Mouse (Mus musculus): ENCODE measurements at regions not wholly inside any gene's neighbourhood (a gene's known extent, or its start where the extent isn't known, plus 50 kb on each side); places are given as distances from the start of the nearest gene placed in this dataset.

DNA sequence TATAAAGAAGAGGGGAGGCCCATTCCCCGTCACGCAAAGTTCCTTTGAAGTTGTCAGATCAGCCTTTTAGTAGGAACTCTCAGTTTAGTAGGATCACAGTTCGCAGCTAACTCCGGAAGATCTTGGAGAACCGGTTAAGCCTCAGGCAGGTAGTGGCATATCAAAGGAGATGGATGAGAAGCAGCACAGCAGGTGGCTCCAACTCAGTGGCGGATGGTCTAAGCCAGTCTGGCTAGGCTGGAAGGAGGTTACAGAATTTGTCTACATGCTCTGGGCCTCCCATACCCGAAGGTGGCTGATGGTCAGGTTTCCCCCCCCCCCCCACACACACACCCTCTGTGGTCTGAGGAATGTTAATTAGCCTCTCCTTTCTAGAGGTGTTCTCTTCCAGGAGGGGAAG lies 88.5 kb downstream of the Tmem17 start:
- H3K4me2 ChIP-seq (replicated peaks) = no peak overlapping the region
- no peaks in the 10 kb centered on the region for H3K9me3 ChIP-seq
- H3K27ac ChIP-seq (replicated peaks) = no peak overlapping the region
- no peaks in the 10 kb centered on the region for H3K36me3 ChIP-seq
- WGBS = 64% methylated on average over 7 of the region's 7 CpGs
- H3K9ac ChIP-seq (replicated peaks) = no peak overlapping the region
- no peak overlapping the region for H3K4me3 ChIP-seq
- H3K27me3 ChIP-seq = no peaks in the 10 kb centered on the region
- ATAC-seq (replicated peaks) = no peak
- H3K4me1 ChIP-seq = peaks cover 5% of the 10 kb centered on the region; the same call in 1 of the 2 replicates

DNA sequence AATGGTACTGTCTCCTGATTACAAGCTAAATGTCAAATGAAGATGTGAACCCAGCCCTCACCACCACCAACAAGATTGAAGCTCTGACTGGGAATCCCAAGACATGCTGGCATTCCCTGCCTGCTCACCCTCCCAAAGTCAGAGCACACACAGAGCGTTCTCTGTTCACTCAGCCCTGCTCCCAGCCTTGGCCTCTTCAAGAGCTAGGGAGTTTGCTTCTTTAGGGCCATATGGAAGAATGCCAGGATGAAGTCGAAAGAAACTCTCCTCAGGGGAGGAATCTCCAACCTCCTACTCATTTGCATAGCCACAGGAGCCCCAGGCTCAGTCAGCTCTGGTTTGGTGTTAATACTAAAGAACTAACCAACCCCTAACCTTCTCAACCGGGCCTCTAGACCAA lies 90.1 kb downstream of the Tmem17 start:
- ATAC-seq (replicated peaks) = no peak

DNA sequence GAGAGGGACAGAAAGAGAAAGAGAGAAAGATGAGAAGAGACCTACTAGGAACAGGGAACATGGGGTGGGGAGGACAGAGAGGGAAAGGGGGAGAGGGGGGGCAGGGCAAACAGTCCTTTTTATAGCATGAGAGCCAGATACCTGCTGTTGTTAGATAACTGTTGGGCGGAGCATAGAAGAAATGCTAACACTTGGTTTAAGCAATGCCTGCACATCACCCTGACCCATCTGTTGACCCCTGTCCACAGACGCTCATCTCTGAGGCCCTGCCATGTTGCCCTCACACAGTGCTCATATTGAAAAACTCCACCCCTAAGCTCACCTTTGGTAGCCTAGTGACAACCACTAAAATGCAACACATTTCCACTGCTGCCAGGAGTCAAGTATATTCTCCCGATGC lies 90.7 kb downstream of the Tmem17 start:
- H3K27me3 ChIP-seq = no peaks in the 10 kb centered on the region
- H3K4me1 ChIP-seq = peaks cover 5% of the 10 kb centered on the region; the same call in 1 of the 2 replicates
- no peaks in the 10 kb centered on the region for H3K36me3 ChIP-seq
- H3K9me3 ChIP-seq = no peaks in the 10 kb centered on the region
- no peak overlapping the region for H3K4me3 ChIP-seq
- no peak for ATAC-seq (replicated peaks)
- H3K27ac ChIP-seq (replicated peaks) = no peak overlapping the region
- H3K9ac ChIP-seq (replicated peaks) = no peak overlapping the region
- no peak overlapping the region for H3K4me2 ChIP-seq (replicated peaks)
- WGBS = 91% methylated on average over 3 of the region's 3 CpGs

More for the DNA sequence above, 90.1 kb downstream of the Tmem17 start:
- no peak overlapping the region for H3K4me3 ChIP-seq
- H3K4me2 ChIP-seq (replicated peaks) = no peak overlapping the region
- no peaks in the 10 kb centered on the region for H3K36me3 ChIP-seq
- peaks cover 5% of the 10 kb centered on the region; the same call in 1 of the 2 replicates for H3K4me1 ChIP-seq
- WGBS = 20% methylated on average over 3 of the region's 3 CpGs
- no peaks in the 10 kb centered on the region for H3K9me3 ChIP-seq
- H3K9ac ChIP-seq (replicated peaks) = no peak overlapping the region
- no peak overlapping the region for H3K27ac ChIP-seq (replicated peaks)
- H3K27me3 ChIP-seq = no peaks in the 10 kb centered on the region

DNA sequence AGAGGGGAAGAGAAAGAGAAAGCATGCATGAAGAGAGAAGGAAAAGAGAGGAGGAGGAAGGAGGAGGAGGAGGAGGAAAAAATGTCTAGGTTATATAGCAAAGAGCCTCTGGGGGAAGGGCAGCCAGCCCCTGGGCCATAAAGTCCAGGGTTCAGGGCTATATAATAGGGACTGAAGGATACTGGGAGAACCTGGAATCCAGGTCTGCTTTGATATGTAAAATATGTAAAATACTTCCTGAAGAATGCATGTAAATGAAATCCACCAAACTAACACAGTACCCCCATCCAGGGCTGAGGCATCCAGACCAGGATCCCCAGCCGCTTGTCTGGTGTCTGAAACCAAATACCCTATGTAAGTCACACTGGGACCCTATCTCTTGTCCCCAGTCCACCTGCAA lies 91.5 kb downstream of the Tmem17 start:
- 88% methylated on average over 1 of the region's 1 CpGs for WGBS
- H3K27me3 ChIP-seq = no peaks in the 10 kb centered on the region
- no peak for ATAC-seq (replicated peaks)

DNA sequence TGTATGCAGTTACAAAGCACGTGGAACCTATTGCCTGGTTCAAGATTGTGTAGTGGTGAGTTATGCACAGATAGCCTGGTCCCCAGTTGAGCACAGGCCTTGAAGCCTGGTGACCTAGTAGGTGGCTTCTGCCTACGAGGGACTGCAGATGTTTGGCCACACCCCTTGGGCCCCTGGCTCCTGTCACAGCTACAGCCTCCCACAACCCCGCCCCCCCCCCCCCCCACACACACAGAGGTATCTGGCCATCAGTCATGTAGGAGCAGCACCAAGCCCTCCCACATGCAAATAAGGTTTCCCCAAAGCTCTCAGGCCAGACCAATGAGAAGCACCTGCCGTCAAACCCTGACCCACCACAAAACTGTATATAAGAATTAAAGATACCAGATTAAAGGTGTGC lies 94.5 kb downstream of the Tmem17 start:
- no peaks in the 10 kb centered on the region for H3K27me3 ChIP-seq
- H3K9me3 ChIP-seq = no peaks in the 10 kb centered on the region
- no peaks in the 10 kb centered on the region for H3K36me3 ChIP-seq
- H3K9ac ChIP-seq (replicated peaks) = no peak overlapping the region
- ATAC-seq (replicated peaks) = no peak
- 55% methylated on average over 4 of the region's 4 CpGs for WGBS
- H3K4me3 ChIP-seq = no peak overlapping the region
- no peak overlapping the region for H3K27ac ChIP-seq (replicated peaks)
- H3K4me2 ChIP-seq (replicated peaks) = no peak overlapping the region
- peaks cover 5% of the 10 kb centered on the region; the same call in 1 of the 2 replicates for H3K4me1 ChIP-seq

More for the DNA sequence above, 91.5 kb downstream of the Tmem17 start:
- no peak overlapping the region for H3K9ac ChIP-seq (replicated peaks)
- no peaks in the 10 kb centered on the region for H3K36me3 ChIP-seq
- H3K4me1 ChIP-seq = peaks cover 5% of the 10 kb centered on the region; the same call in 1 of the 2 replicates
- H3K9me3 ChIP-seq = no peaks in the 10 kb centered on the region
- no peak overlapping the region for H3K4me3 ChIP-seq
- H3K4me2 ChIP-seq (replicated peaks) = no peak overlapping the region
- H3K27ac ChIP-seq (replicated peaks) = no peak overlapping the region

DNA sequence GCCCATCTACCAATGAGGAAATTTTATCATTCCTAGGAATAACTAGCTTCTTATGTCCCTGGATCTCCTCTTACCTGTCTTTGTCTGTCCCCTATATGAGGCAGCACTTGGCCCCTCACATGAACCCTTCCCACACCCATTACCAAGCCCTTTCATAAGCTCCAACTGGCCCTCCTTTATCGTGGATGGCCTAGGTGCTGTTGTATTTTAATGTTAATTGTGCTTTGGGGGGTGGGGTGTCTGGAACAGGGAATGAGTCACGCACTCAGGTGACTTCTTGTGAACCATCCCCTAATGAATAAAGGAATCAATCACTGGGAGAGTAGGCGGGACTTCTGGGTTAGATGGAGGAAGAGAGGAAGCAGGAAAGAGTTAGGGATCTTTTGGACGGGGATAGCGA lies 95.8 kb downstream of the Tmem17 start:
- WGBS = 80% methylated on average over 5 of the region's 5 CpGs
- Histone ChIP-seq H3K4me3 (no peak overlapping the region), H3K27me3 (no peaks in the 10 kb centered on the region), H3K9me3 (no peaks in the 10 kb centered on the region), H3K9ac (replicated peaks) (no peak overlapping the region), H3K4me1 (no peaks in the 10 kb centered on the region), H3K36me3 (no peaks in the 10 kb centered on the region), H3K4me2 (replicated peaks) (no peak overlapping the region), H3K27ac (replicated peaks) (no peak overlapping the region)
- no peak for ATAC-seq (replicated peaks)

DNA sequence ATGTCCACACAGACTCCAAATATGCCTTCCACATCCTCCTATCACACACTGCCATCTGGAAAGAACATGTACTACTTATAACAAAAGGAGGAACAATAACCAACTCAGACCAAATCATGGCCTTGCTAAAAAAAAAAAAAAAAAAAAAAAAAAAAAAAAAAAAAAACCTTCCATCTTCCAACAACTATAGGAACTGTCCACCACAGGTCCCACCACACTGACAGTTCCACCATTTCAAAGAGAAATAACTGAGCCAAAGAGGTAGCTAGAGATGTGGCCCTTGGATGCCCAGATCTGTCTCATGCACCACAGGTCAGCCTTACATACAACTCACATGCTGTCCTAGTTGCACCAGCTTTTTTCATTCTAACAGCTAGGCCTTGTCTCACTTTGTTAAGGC lies 97.1 kb downstream of the Tmem17 start:
- Histone ChIP-seq H3K27me3 (no peaks in the 10 kb centered on the region), H3K36me3 (no peaks in the 10 kb centered on the region), H3K4me1 (no peaks in the 10 kb centered on the region), H3K4me3 (no peak overlapping the region), H3K9ac (replicated peaks) (no peak overlapping the region), H3K27ac (replicated peaks) (no peak overlapping the region), H3K4me2 (replicated peaks) (no peak overlapping the region), H3K9me3 (no peaks in the 10 kb centered on the region)
- no peak for ATAC-seq (replicated peaks)

DNA sequence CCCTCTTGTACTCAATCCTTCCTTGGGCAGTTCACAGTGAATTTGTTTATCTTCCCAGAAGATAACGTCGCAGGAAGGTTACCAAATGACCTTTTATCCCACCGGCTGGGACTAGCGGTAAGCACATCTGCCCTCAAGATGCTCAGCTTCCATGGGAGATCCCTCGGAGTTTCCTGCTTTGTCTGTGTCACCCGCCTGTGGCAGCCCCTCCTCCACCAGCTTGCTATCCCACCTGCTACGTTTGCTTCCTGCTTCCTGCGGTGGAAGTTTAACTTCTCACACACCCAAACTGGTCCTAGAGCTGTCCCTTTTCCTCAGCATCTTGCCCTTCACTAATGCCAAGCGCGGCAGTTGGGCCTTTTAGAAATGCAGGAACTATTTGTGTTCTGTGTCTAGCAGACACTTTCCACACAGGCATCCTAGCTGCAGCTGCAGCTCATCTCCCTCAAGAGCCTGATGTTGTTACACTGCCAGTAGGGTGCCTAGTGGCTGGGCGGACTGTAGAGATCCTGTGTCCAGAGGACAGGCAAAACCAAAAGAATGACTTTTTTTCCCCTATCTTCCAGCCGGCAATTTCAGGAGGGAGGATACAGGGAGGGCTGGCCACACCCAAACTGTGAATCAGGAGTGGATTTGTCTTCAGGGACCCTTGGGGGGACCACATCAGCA lies 98.7 kb downstream of the Tmem17 start:
- H3K4me2 ChIP-seq (replicated peaks) = no peak overlapping the region
- H3K9ac ChIP-seq (replicated peaks) = no peak overlapping the region
- H3K27me3 ChIP-seq = no peaks in the 10 kb centered on the region
- no peak overlapping the region for H3K27ac ChIP-seq (replicated peaks)
- peak; percentile 56; the same call in 1 of the 2 replicates for ATAC-seq (replicated peaks)
- H3K4me1 ChIP-seq = no peaks in the 10 kb centered on the region
- no peaks in the 10 kb centered on the region for H3K9me3 ChIP-seq
- H3K4me3 ChIP-seq = no peak overlapping the region
- WGBS = 11% methylated on average over 12 of the region's 12 CpGs
- H3K36me3 ChIP-seq = no peaks in the 10 kb centered on the region

DNA sequence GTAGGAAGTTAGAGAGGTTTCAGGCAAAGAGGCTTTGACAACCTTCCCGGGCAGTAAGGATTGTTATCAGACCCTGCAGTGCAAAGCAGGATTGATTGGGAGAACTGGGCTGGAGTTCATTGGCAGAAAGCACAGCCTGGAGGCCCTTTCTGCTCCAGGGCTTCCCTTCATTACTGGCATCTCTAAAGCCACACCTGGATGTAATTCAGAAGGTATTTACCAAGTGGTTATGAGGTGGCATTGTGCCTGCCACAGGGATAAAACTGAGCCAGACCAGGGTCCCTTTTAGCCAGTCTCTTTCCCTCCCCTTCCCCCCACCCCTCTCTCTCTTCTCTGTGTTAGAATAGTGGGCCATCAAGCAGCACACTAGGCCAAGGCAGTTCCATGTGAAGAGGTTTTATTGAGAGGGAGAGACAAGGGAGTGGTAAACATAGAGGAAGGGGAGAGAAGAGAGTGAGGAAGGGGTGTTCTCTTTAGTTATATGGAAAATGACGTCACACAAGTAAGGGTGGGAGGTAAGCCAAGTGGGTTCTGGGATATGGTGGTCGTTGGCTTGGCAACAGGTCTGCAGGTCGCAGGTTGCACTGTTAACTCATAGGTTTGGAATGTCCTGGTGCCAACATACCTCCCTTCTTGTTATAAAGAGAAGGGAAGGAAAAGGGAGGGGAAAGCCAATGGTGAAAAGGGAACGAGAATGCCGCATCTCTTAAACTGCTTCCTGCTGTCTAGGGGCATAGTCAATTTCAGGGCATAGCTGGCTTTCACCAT lies 99.4 kb downstream of the Tmem17 start:
- Histone ChIP-seq H3K4me2 (replicated peaks) (no peak overlapping the region), H3K4me1 (no peaks in the 10 kb centered on the region), H3K27ac (replicated peaks) (no peak overlapping the region), H3K9me3 (no peaks in the 10 kb centered on the region), H3K27me3 (no peaks in the 10 kb centered on the region), H3K9ac (replicated peaks) (no peak overlapping the region), H3K4me3 (no peak overlapping the region), H3K36me3 (no peaks in the 10 kb centered on the region)
- ATAC-seq (replicated peaks) = no peak
- 43% methylated on average over 6 of the region's 6 CpGs for WGBS

DNA sequence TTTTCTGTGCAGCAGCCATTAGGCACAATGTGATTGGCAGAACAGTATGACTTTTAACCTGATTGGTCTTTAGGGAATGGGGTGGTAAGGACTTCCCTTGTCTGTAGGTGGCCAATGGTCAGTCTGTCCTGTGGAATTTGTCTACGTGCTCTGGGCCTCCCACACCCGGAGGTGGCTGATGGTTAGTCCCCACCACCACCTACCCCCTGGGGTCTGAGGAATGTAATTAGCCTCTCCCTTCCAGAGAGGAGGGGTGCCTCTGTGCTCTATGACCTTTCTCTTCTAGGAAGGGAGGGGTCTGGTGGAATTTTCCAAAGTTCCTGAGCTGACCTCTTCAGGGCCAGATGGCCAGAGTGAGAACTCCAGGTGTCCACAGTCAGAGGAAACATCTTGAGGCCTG lies 101.6 kb downstream of the Tmem17 start:
- no peak overlapping the region for H3K4me2 ChIP-seq (replicated peaks)
- no peaks in the 10 kb centered on the region for H3K27me3 ChIP-seq
- WGBS = 50% methylated on average over 2 of the region's 2 CpGs

DNA sequence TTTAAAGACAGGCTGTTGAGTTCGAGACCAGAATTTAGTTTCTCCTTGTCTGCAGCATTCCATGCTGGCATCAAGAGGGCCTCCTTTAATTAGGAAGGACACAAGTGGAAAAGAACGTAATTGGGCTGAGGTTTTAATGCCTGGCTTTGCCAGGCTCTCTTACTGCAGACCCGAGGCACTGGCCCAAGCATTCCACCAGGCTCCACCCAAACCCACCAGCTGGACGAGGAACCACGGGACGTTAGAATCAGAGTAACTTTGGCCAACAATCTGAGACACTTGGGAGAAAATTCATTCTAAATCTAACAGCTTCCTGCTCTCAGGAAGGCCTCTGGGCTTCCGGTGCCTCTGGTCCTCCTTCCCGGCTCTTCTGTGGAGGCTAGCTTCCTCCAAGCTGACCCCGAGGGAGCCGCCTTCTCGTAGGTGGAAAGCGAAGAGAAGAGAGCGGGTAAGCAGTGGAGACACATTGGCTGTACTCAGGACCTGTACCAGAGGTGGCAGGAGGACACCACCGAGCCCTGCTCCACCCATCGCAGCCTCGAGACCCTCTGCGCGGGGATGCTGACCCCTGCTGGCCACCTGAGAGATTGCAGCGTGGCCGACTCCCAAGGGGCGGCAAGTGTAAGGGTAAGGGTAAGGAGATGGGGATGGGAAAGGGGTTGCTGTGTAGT lies 105.5 kb downstream of the Tmem17 start:
- H3K4me1 ChIP-seq = peaks cover 5% of the 10 kb centered on the region
- H3K27ac ChIP-seq (replicated peaks) = no peak overlapping the region
- 9% methylated on average over 21 of the region's 21 CpGs for WGBS
- peak overlapping the region; percentile 36 for H3K4me3 ChIP-seq
- peak overlapping the region; percentile 34 for H3K9ac ChIP-seq (replicated peaks)
- peak; percentile 91 for ATAC-seq (replicated peaks)
- no peaks in the 10 kb centered on the region for H3K27me3 ChIP-seq
- H3K9me3 ChIP-seq = no peaks in the 10 kb centered on the region
- no peaks in the 10 kb centered on the region for H3K36me3 ChIP-seq
- H3K4me2 ChIP-seq (replicated peaks) = peak overlapping the region; percentile 55

More for the DNA sequence above, 101.6 kb downstream of the Tmem17 start:
- no peaks in the 10 kb centered on the region for H3K36me3 ChIP-seq
- H3K9me3 ChIP-seq = no peaks in the 10 kb centered on the region
- H3K4me1 ChIP-seq = peaks cover 5% of the 10 kb centered on the region
- H3K27ac ChIP-seq (replicated peaks) = no peak overlapping the region
- no peak overlapping the region for H3K4me3 ChIP-seq
- no peak overlapping the region for H3K9ac ChIP-seq (replicated peaks)
- no peak for ATAC-seq (replicated peaks)

DNA sequence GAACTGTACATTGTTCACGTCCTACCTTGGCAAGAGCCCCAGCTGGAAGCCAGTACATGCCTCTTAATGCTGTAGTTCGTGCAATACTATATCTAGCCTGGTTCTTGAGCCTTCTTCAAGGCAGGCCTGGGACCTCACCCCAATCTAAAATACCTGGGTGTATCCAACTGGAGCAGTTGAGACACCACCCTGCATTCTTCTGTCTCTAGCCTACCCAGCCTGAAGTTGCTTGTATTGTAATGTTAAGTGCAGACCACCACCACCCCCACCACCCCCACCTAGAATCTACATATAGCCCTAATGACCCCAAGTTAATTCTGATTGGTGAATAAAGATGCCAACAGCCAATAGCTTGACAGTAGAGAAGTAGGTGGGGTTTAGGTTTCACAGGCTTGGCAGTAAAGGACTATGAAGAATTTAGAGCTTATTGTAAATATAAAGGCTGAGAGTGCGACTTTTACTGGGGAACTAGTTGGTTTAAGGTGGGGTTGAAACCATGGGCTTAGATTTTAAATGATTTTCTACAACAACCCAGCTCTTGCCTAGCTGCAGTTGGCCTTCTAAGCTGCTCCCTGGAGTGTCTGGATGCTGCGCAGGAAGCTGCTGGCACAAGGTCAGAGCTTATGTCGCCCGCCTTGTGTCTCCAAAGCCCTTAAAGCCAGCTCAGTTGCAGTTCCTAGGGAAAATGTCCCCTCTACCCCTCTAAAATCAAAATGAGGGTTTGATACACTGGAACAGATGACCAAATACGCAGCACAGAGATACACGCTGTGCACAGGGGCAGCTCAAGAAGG lies 109.2 kb downstream of the Tmem17 start:
- no peaks in the 10 kb centered on the region for H3K9me3 ChIP-seq
- H3K4me3 ChIP-seq = no peak overlapping the region
- 72% methylated on average over 8 of the region's 8 CpGs for WGBS
- no peak overlapping the region for H3K27ac ChIP-seq (replicated peaks)
- H3K4me2 ChIP-seq (replicated peaks) = no peak overlapping the region
- H3K9ac ChIP-seq (replicated peaks) = no peak overlapping the region
- ATAC-seq (replicated peaks) = no peak
- H3K36me3 ChIP-seq = no peaks in the 10 kb centered on the region
- peaks cover 5% of the 10 kb centered on the region for H3K4me1 ChIP-seq
- H3K27me3 ChIP-seq = no peaks in the 10 kb centered on the region

All from forebrain, embryonic 15.5 days (tissue).